Mouse (Mus musculus): ENCODE data around the gene Sult3a2.
"Not testable (repeated sequence)": the region's sequence is repeated elsewhere in the genome, so short reads cannot be mapped to it uniquely, and the experiment has no call there.

Sult3a2 gene

GRCm38 (mm10) chr10:33786604-33787003 lies at the start of gene Sult3a2:
Sult3a2 (minus strand) TSS chr10:33786704.
- no peak for DNase-seq

GRCm38 (mm10) chr10:33820892-33821291 lies 34.4 kb upstream of the Sult3a2 start:
- no peak for DNase-seq

GRCm38 (mm10) chr10:33816923-33817322 lies 30.4 kb upstream of the Sult3a2 start:
- no peak for DNase-seq

GRCm38 (mm10) chr10:33814266-33814665 lies 27.8 kb upstream of the Sult3a2 start:
- DNase-seq, result no peak

GRCm38 (mm10) chr10:33811807-33812206 lies 25.3 kb upstream of the Sult3a2 start:
- no peak for DNase-seq

GRCm38 (mm10) chr10:33797221-33797949 lies 10.9 kb upstream of the Sult3a2 start:
- DNase-seq, result not testable (repeated sequence)

- not testable (repeated sequence) for DNase-seq
These were observed 9.9 kb upstream of the Sult3a2 start for GRCm38 (mm10) chr10:33796269-33796915.

GRCm38 (mm10) chr10:33792166-33792565 lies 5.7 kb upstream of the Sult3a2 start:
- not testable (repeated sequence) for DNase-seq

GRCm38 (mm10) chr10:33787541-33787940 lies 1.0 kb upstream of the Sult3a2 start:
- no peak for DNase-seq

GRCm38 (mm10) chr10:33735251-33735650 lies 51.3 kb downstream of the Sult3a2 start:
- DNase-seq, result not testable (repeated sequence)

GRCm38 (mm10) chr10:33733241-33733640 lies 53.3 kb downstream of the Sult3a2 start:
- no peak for DNase-seq

GRCm38 (mm10) chr10:33732409-33733185 lies 53.9 kb downstream of the Sult3a2 start:
- DNase-seq, result no peak

- no peak for DNase-seq
These were observed 62.7 kb downstream of the Sult3a2 start for GRCm38 (mm10) chr10:33723764-33724163.

- DNase-seq, result no peak
These were observed 64.6 kb downstream of the Sult3a2 start for GRCm38 (mm10) chr10:33721827-33722438.

All from cerebellum, adult 18-20 months (tissue).